Mouse (Mus musculus): Measurements from ENCODE around the gene Enpp7. TPM values are rescaled to one million over a fixed set of nuclear protein-coding genes. Genes with fewer than 3 reads are reported as not detected.

Gene Enpp7
- polyA plus RNA-seq, 1 experiment: not detected

DNA sequence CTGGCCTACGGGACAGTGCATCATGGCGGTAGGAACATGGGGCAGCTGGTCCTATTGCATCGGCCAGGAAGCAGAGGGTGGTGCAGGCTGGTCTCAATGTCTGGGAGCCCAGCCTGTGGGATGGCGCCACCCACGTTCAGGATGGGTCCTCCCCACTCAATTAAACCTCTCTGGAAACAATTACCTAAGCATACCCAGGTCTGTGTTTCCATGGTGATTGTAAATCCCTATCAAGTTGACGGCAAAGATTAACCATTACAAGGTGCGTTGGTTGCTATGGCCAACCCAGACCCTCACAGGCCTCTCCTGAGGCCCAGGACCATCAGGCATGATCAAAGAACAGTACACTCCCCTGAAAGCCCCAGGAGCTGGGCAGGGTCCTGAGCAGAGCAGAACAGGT is 22.9 kb upstream of the Enpp7 start:
- Histone ChIP-seq H3K4me1 (ENCODE audit: control insufficient read depth, insufficient read depth, low read length) (peaks cover 37% of the 10 kb centered on the region), H3K27ac (ENCODE audit: insufficient read depth, low read depth, low read length) (no peak overlapping the region), H3K4me3 (ENCODE audit: insufficient read depth, low read depth, low read length) (no peak overlapping the region)
- TF ChIP-seq POLR2A (IDR thresholded peaks at IDR 0.05; ENCODE audit: insufficient read depth, low read depth, low read length): no peak
- TF ChIP-seq CTCF (IDR thresholded peaks at IDR 0.05; ENCODE audit: insufficient read depth, low read depth, low read length): no peak
- 38% methylated on average over 7 of the region's 7 CpGs for WGBS

DNA sequence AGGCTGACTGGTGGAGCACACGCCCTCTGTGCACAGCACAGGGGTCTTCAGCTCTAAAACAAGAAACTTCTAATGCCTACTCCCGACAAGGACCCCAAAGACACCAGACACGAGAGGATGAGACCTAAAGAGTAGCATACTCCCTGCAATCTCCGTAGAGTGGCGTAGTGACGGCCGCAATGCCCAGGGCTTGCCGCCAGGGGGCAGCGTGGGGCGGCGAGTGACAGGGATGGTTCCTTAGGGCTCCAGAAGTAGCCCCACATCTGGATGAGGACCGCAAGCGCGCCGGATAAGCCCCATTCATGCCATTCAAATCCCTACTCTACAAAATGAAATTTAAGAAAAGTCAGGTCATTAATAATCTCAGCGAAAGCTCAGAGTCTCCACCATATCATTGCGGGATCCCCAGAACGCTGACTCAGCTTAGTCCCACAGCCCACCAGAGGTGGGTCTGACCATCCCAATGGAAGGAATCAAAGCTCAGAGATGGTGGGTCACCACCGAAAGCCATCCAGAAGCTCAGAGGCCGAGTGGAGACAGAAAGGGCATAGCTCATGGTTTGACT is 16.4 kb upstream of the Enpp7 start:
- WGBS: 39% methylated on average over 20 of the region's 20 CpGs
- Histone ChIP-seq H3K27ac (ENCODE audit: insufficient read depth, low read depth, low read length) (no peak overlapping the region), H3K4me3 (ENCODE audit: insufficient read depth, low read depth, low read length) (no peak overlapping the region), H3K4me1 (ENCODE audit: control insufficient read depth, insufficient read depth, low read length) (peaks cover 12% of the 10 kb centered on the region)
- TF ChIP-seq POLR2A (IDR thresholded peaks at IDR 0.05; ENCODE audit: insufficient read depth, low read depth, low read length) (no peak), CTCF (IDR thresholded peaks at IDR 0.05; ENCODE audit: insufficient read depth, low read depth, low read length) (peak; percentile 84)

DNA sequence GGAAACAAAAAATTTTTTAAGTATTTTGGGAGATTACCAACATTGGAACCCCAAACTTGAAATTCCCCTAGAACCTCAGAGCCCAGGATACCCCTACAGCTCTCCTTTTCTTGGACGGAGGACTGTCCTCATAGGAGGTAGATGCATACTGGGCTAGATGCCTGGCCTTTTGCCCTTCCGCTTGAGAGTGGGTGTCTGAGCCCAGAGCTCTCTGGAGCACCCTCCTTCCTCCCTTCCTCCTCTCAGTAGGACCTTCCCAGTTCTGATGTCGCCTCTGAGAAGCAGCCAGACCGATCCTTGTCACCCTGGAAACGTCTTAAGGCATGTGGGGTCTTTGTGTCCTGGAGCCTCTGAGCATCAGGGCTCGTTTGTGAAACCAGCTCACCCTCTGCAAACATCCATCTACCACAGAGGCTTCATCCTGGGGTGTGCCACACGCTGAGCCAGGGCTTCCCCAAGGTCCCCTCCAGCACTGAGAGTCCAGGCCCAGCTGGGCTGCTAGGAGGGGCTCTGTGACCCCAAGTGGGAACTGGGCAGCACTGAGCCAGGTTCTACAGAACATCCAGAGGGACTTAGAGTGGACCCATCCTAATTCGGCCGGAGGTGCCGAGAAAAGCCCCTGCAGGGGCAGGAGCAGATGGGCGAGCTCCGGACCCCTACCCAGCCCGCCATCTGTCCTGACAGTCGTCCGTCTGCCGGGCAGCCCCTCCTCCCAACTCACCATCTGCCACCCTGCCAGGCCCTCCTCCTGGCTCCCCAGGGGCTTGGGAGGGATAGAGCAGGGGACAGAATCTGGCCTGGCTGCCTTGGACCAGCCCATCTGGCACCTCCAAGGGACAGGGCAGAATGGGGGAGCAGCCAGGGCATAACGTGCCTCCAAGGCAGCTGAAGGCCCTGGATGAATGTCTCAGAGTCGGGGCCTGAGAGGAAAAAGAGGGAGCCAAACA is 15.3 kb upstream of the Enpp7 start:
- no peak overlapping the region for H3K4me3 ChIP-seq (ENCODE audit: insufficient read depth, low read depth, low read length)
- no peak for TF ChIP-seq CTCF (IDR thresholded peaks at IDR 0.05; ENCODE audit: insufficient read depth, low read depth, low read length)
- no peak for TF ChIP-seq POLR2A (IDR thresholded peaks at IDR 0.05; ENCODE audit: insufficient read depth, low read depth, low read length)
- peaks cover 12% of the 10 kb centered on the region for H3K4me1 ChIP-seq (ENCODE audit: control insufficient read depth, insufficient read depth, low read length)
- no peak overlapping the region for H3K27ac ChIP-seq (ENCODE audit: insufficient read depth, low read depth, low read length)
- WGBS: 61% methylated on average over 18 of the region's 18 CpGs

DNA sequence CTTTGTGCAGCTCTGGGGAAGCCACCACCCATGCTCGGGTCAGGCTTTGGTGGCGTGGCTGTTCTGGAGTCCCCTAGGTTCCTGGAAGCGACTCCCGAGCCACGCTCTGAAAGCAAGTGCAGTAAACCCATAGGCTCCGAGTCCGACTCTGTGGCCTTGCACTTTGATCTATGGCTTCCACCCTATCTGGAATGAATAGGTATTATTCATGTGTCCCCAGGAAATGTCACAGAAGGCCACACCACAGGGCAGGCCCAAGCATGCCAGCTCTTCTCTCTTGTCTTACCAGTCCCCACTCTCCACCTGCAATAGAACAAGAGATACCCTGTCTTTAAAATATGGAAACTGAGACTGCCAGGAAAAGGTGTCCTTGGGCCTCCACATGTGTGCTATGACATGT is 13.6 kb upstream of the Enpp7 start:
- 92% methylated on average over 7 of the region's 7 CpGs for WGBS
- Histone ChIP-seq H3K27ac (ENCODE audit: insufficient read depth, low read depth, low read length) (no peak overlapping the region), H3K4me1 (ENCODE audit: control insufficient read depth, insufficient read depth, low read length) (peaks cover 12% of the 10 kb centered on the region), H3K4me3 (ENCODE audit: insufficient read depth, low read depth, low read length) (no peak overlapping the region)
- TF ChIP-seq POLR2A (IDR thresholded peaks at IDR 0.05; ENCODE audit: insufficient read depth, low read depth, low read length) (no peak), CTCF (IDR thresholded peaks at IDR 0.05; ENCODE audit: insufficient read depth, low read depth, low read length) (no peak)

DNA sequence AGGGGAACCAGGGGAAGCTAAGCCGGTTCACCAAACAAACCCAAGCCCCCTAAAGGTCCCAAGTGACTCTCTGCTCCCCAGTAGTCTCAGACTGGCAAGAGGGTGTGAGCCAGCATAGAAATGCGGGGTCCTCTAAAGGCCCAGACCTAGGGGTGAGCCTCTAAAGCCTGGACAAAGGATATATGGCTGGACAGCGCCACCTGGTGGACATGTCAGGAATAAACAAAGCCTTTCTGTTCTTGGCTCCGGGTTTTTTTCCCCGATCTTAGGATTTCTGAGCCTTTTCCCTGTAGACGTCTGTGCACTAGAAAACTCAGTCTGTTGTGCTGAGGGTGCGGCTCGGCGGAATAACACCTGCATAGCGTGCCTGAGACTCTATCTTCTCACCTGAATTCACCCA is 12.6 kb upstream of the Enpp7 start:
- 1% methylated on average over 10 of the region's 10 CpGs for whole genome bisulfite sequencing

DNA sequence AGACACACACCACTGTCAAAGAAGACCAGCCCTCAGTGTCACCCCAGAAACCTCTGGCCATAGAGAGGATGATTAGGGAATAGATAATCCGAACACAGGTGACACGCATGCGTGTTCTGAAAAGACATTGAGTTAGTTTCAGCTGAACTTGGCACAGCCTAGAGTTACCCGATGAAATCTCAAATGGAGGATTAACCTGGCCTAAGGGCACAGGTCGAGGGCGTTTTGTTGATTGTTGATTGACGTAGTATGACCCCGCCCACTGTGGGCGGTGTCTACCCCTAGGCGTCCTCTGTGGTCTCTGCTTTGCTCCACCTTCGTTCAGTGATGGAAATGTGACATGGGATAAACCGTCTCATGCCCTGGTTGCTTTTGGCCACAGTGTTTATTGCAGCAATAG is 12.1 kb upstream of the Enpp7 start:
- 18% methylated on average over 12 of the region's 12 CpGs for WGBS
- Histone ChIP-seq H3K27ac (ENCODE audit: insufficient read depth, low read depth, low read length) (no peak overlapping the region), H3K4me1 (ENCODE audit: control insufficient read depth, insufficient read depth, low read length) (peaks cover 12% of the 10 kb centered on the region), H3K4me3 (ENCODE audit: insufficient read depth, low read depth, low read length) (no peak overlapping the region)
- TF ChIP-seq CTCF (IDR thresholded peaks at IDR 0.05; ENCODE audit: insufficient read depth, low read depth, low read length) (no peak), POLR2A (IDR thresholded peaks at IDR 0.05; ENCODE audit: insufficient read depth, low read depth, low read length) (no peak)

More for the DNA sequence above, 12.6 kb upstream of the Enpp7 start:
- TF ChIP-seq CTCF (IDR thresholded peaks at IDR 0.05; ENCODE audit: insufficient read depth, low read depth, low read length) (peak; percentile 75), POLR2A (IDR thresholded peaks at IDR 0.05; ENCODE audit: insufficient read depth, low read depth, low read length) (no peak)
- Histone ChIP-seq H3K4me3 (ENCODE audit: insufficient read depth, low read depth, low read length) (no peak overlapping the region), H3K4me1 (ENCODE audit: control insufficient read depth, insufficient read depth, low read length) (peaks cover 12% of the 10 kb centered on the region), H3K27ac (ENCODE audit: insufficient read depth, low read depth, low read length) (no peak overlapping the region)

DNA sequence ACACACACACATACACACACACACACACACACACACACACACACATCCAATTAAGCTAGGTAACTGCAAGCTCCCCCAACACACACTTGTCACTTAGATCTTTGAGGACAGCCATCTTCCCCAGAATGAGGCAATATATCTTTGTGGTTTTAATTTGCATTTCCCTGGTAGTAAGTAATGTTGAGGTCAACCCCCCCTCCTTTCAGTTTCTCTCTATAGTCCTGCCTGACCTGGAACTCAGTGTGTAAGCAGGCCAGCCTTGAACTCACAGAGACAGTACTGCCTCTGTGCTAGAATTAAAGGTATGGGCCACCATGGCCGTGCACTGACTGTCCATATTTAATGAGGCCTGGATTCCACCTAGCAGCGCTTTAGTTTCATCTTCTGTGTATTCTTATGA is 7.6 kb upstream of the Enpp7 start:
- Histone ChIP-seq H3K4me3 (ENCODE audit: insufficient read depth, low read depth, low read length) (no peak overlapping the region), H3K4me1 (ENCODE audit: control insufficient read depth, insufficient read depth, low read length) (0 out of 2 replicates have a peak, but pooled peaks cover 2% of the 10 kb centered on the region), H3K27ac (ENCODE audit: insufficient read depth, low read depth, low read length) (no peak overlapping the region)
- TF ChIP-seq POLR2A (IDR thresholded peaks at IDR 0.05; ENCODE audit: insufficient read depth, low read depth, low read length) (no peak), CTCF (IDR thresholded peaks at IDR 0.05; ENCODE audit: insufficient read depth, low read depth, low read length) (no peak)
- WGBS: 85% methylated on average over 2 of the region's 2 CpGs

DNA sequence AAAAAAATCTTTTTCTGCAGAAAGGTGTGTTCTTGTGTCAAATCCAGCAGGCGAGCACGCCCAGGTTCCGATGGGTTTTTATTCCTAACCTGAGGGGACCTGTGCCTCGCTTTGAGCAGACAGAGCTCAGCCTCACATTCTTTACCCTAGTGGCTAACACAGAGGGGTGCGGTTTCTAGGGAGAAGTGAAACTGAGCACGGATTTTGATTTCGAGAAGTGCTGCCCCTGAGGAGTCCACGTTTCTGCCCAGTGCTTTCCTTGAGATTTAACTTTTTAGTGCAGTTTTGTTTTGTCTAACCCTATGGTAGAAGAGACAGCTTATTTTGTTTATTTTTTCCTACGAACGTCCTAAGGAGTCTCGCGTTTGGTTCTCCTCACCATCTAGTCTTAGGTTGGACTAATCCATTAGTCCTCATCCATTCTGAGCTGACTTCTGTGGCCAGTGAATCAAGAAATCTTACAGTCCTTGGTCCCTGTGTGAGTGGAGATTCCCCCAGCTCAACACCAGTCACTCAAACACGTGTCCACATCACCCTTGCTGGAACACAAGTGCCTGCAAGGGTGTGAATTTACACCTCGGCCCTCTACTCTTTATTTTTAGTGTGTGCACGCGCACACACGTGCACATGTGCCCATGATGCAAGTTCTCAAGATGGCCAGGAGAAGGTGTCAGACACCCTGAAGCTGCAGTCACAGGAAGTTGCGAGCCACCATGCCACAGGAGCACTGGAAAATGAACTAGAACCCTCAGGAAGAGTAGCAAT is 6.8 kb upstream of the Enpp7 start:
- no peak for TF ChIP-seq CTCF (IDR thresholded peaks at IDR 0.05; ENCODE audit: insufficient read depth, low read depth, low read length)
- TF ChIP-seq POLR2A (IDR thresholded peaks at IDR 0.05; ENCODE audit: insufficient read depth, low read depth, low read length): no peak
- Histone ChIP-seq H3K4me1 (ENCODE audit: control insufficient read depth, insufficient read depth, low read length) (no peaks in the 10 kb centered on the region), H3K4me3 (ENCODE audit: insufficient read depth, low read depth, low read length) (no peak overlapping the region), H3K27ac (ENCODE audit: insufficient read depth, low read depth, low read length) (no peak overlapping the region)
- WGBS: 76% methylated on average over 18 of the region's 18 CpGs
